Mouse (Mus musculus) forebrain, embryonic 14.5 days (tissue): ENCODE measurements around the gene Olfr784. TPM values are rescaled to one million over a fixed set of nuclear protein-coding genes. Genes with fewer than 3 reads are reported as not detected.

Experiments
- polyA plus RNA-seq: library from polyadenylated mRNA; unstranded; fragments of >200 nt; fragmentation: Nextera tagmentation; extraction: Ambion mirVana; gene quantifications from 2 replicates; pipeline ENCODE4 v1.2.1, GENCODE M21; 2014

Olfr784 gene
- polyA plus RNA-seq, 1 experiment from 2014 or later, result 0.09 TPM

Other genes with a start within 250 kb of the Olfr784 start
- gene Olfr770, start 245.1 kb upstream of the Olfr784 start, polyA plus RNA-seq, result not detected in 2 replicates
- not detected in 2 replicates for gene Olfr771, start 219.3 kb upstream of the Olfr784 start, polyA plus RNA-seq
- not detected in 2 replicates for gene Olfr772, start 206.2 kb upstream of the Olfr784 start, polyA plus RNA-seq
- not detected in 2 replicates for gene Olfr773, start 196.7 kb upstream of the Olfr784 start, polyA plus RNA-seq
- not detected in 2 replicates for gene Olfr774, start 147.9 kb upstream of the Olfr784 start, polyA plus RNA-seq
- gene Olfr775, start 135.7 kb upstream of the Olfr784 start, polyA plus RNA-seq, result not detected in 2 replicates
- not detected in 2 replicates for gene Olfr776, start 125.0 kb upstream of the Olfr784 start, polyA plus RNA-seq
- gene Olfr777, start 112.6 kb upstream of the Olfr784 start, polyA plus RNA-seq, result not detected in 2 replicates
- not detected in 2 replicates for gene Olfr780, start 66.0 kb upstream of the Olfr784 start, polyA plus RNA-seq
- gene Olfr781, start 55.2 kb upstream of the Olfr784 start, polyA plus RNA-seq, result not detected in 2 replicates
- not detected in 2 replicates for gene Olfr782, start 35.2 kb upstream of the Olfr784 start, polyA plus RNA-seq
- gene Olfr785, start 21.3 kb downstream of the Olfr784 start, polyA plus RNA-seq, result not detected in 2 replicates
- gene Olfr786, start 43.2 kb downstream of the Olfr784 start, polyA plus RNA-seq, result not detected in 2 replicates
- not detected in 2 replicates for gene Olfr787, start 77.8 kb downstream of the Olfr784 start, polyA plus RNA-seq
- not detected in 2 replicates for gene Olfr788, start 86.9 kb downstream of the Olfr784 start, polyA plus RNA-seq
- not detected in 2 replicates for gene Olfr789, start 100.7 kb downstream of the Olfr784 start, polyA plus RNA-seq
- gene Olfr790, start 114.4 kb downstream of the Olfr784 start, polyA plus RNA-seq, result not detected in 2 replicates
- not detected in 2 replicates for gene Olfr791, start 137.7 kb downstream of the Olfr784 start, polyA plus RNA-seq
- gene Olfr792, start 155.1 kb downstream of the Olfr784 start, polyA plus RNA-seq, result not detected in 2 replicates
- gene Olfr794, start 183.6 kb downstream of the Olfr784 start, polyA plus RNA-seq, result not detected in 2 replicates
- gene Olfr796, start 228.5 kb downstream of the Olfr784 start, polyA plus RNA-seq, result not detected in 2 replicates
- gene Olfr798, start 243.9 kb downstream of the Olfr784 start, polyA plus RNA-seq, result not detected in 2 replicates